ENCODE assay signal across 8 mouse cellular contexts in the genomic region with DNA sequence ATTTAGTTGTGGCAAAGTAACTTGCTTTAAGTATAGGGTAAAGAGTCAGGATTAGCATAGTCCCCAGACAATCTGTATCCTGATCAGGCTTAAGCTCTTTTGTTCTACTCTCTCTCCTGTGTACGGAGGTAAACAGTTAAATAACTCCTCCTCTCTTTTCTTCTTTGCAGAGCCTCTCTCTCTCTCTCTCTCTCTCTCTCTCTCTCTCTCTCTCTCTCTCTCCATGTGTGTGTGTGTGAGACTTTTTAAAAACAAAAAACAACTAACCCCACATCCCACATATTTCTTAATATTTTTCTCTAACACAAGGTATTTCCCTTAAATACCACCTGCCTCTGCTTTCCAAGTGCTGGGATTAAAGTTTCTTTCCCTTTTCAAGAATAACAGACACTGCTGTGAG. TPM values are rescaled to one million over a fixed set of nuclear protein-coding genes. Genes with fewer than 3 reads are reported as not detected.
DNase-seq lines count a peak whose midpoint lies in the region; ATAC-seq and TF ChIP-seq lines count a peak whose summit lies in the region.

No protein-coding gene starts in this region.

- peaks cover 22% of the 10 kb centered on the region for H3K4me1 ChIP-seq in liver, embryonic 11.5 days (replicated peaks; ENCODE audit: control insufficient read depth, insufficient read depth, low read length)
- H3K4me1 ChIP-seq in embryonic facial prominence, embryonic 12.5 days: peaks cover 11% of the 10 kb centered on the region
- no peaks in the 10 kb centered on the region for H3K4me1 ChIP-seq in intestine, postnatal 0 days (replicated peaks; ENCODE audit: control insufficient read depth, insufficient read depth, low read length)
- H3K4me1 ChIP-seq in neural tube, embryonic 14.5 days (ENCODE audit: control insufficient read depth, insufficient read depth, low read length): peaks cover 16% of the 10 kb centered on the region

- H3K4me2 ChIP-seq in liver, embryonic 11.5 days: peak overlapping the region; percentile 68
- H3K4me2 ChIP-seq in embryonic facial prominence, embryonic 12.5 days (replicated peaks): peak overlapping the region; percentile 76
- H3K4me2 ChIP-seq in intestine, postnatal 0 days (replicated peaks; ENCODE audit: low read depth): peak overlapping the region; percentile 77
- H3K4me2 ChIP-seq in neural tube, embryonic 14.5 days (ENCODE audit: low read depth, low read length): peak overlapping the region; percentile 82

- H3K4me3 ChIP-seq in liver, embryonic 11.5 days (ENCODE audit: low read depth, low read length): peak overlapping the region; percentile 89
- peak overlapping the region; percentile 91 for H3K4me3 ChIP-seq in embryonic facial prominence, embryonic 12.5 days
- peak overlapping the region; percentile 97 for H3K4me3 ChIP-seq in intestine, postnatal 0 days (ENCODE audit: low read depth, low read length)
- H3K4me3 ChIP-seq in neural tube, embryonic 14.5 days (ENCODE audit: low read depth, low read length): peak overlapping the region; percentile 90

- ATAC-seq in liver, embryonic 11.5 days (replicated peaks; ENCODE audit: low FRiP score): no peak
- ATAC-seq in embryonic facial prominence, embryonic 12.5 days (ENCODE audit: insufficient number of reproducible peaks, insufficient read depth, low FRiP score, low TSS enrichment): no peak
- ATAC-seq in intestine, postnatal 0 days: no peak
- no peak for ATAC-seq in neural tube, embryonic 14.5 days (ENCODE audit: low read depth)

- H3K9ac ChIP-seq in liver, embryonic 11.5 days (ENCODE audit: low read depth, low read length): peak overlapping the region; percentile 91
- H3K9ac ChIP-seq in embryonic facial prominence, embryonic 12.5 days: peak overlapping the region; percentile 88
- H3K9ac ChIP-seq in intestine, postnatal 0 days (ENCODE audit: low read depth, low read length): peak overlapping the region; percentile 95; the same call in 1 of the 2 replicates
- peak overlapping the region; percentile 92 for H3K9ac ChIP-seq in neural tube, embryonic 14.5 days (replicated peaks; ENCODE audit: low read depth, low read length)

- TF ChIP-seq CTCF in intestine, postnatal 0 days (IDR thresholded peaks at IDR 0.05; ENCODE audit: low read depth): no peak

- 27% methylated on average over 1 of the region's 1 CpGs for WGBS in liver, embryonic 11.5 days
- 32% methylated on average over 1 of the region's 1 CpGs for WGBS in embryonic facial prominence, embryonic 12.5 days
- WGBS in intestine, postnatal 0 days: 4% methylated on average over 1 of the region's 1 CpGs
- 9% methylated on average over 1 of the region's 1 CpGs for WGBS in neural tube, embryonic 14.5 days

- H3K27me3 ChIP-seq in liver, embryonic 11.5 days (replicated peaks; ENCODE audit: control insufficient read depth, insufficient read depth, low read length): no peaks in the 10 kb centered on the region
- no peaks in the 10 kb centered on the region for H3K27me3 ChIP-seq in embryonic facial prominence, embryonic 12.5 days
- no peaks in the 10 kb centered on the region for H3K27me3 ChIP-seq in intestine, postnatal 0 days (replicated peaks; ENCODE audit: control insufficient read depth, insufficient read depth, low read length)
- no peaks in the 10 kb centered on the region for H3K27me3 ChIP-seq in neural tube, embryonic 14.5 days (ENCODE audit: control insufficient read depth, insufficient read depth, low read length)

- no peak for DNase-seq in liver, embryonic 11.5 days (ENCODE audit: low spot score)
- no peak for DNase-seq in liver
- DNase-seq in right cerebral cortex, adult 18-20 months: no peak
- no peak for DNase-seq in right cerebral cortex, adult 2 months (ENCODE audit: low spot score in 2 of 2)
- no peak for DNase-seq in kidney, adult 8-10 months

- peak overlapping the region; percentile 86 for H3K27ac ChIP-seq in liver, embryonic 11.5 days (ENCODE audit: low read depth, low read length)
- no peak overlapping the region for H3K27ac ChIP-seq in embryonic facial prominence, embryonic 12.5 days
- no peak overlapping the region for H3K27ac ChIP-seq in intestine, postnatal 0 days (ENCODE audit: low read depth, low read length)
- no peak overlapping the region for H3K27ac ChIP-seq in neural tube, embryonic 14.5 days (ENCODE audit: low read depth, low read length)

- no peaks in the 10 kb centered on the region for H3K36me3 ChIP-seq in liver, embryonic 11.5 days (ENCODE audit: control insufficient read depth, insufficient read depth, low read length)
- peaks cover 8% of the 10 kb centered on the region; the same call in 1 of the 2 replicates for H3K36me3 ChIP-seq in embryonic facial prominence, embryonic 12.5 days
- no peaks in the 10 kb centered on the region for H3K36me3 ChIP-seq in intestine, postnatal 0 days (ENCODE audit: control insufficient read depth, insufficient read depth)
- H3K36me3 ChIP-seq in neural tube, embryonic 14.5 days (ENCODE audit: control insufficient read depth, insufficient read depth, low read length): no peaks in the 10 kb centered on the region

- no peaks in the 10 kb centered on the region for H3K9me3 ChIP-seq in liver, embryonic 11.5 days (ENCODE audit: control insufficient read depth, low read length)
- H3K9me3 ChIP-seq in embryonic facial prominence, embryonic 12.5 days: no peaks in the 10 kb centered on the region
- no peaks in the 10 kb centered on the region for H3K9me3 ChIP-seq in intestine, postnatal 0 days (ENCODE audit: control insufficient read depth)
- H3K9me3 ChIP-seq in neural tube, embryonic 14.5 days (ENCODE audit: control insufficient read depth, low read length): no peaks in the 10 kb centered on the region

RNA-seq across cellular contexts. Expression of a gene that starts 1.2 kb away (rescaled TPM):
- 46.9 and 48.8 TPM in 2 replicates for polyA plus RNA-seq in liver, embryonic 11.5 days (2014; fragmentation: Nextera tagmentation; extraction: Ambion mirVana)
- polyA plus RNA-seq in embryonic facial prominence, embryonic 12.5 days (2016; fragmentation: Nextera tagmentation; extraction: Ambion mirVana): 32.2 and 33.9 TPM in 2 replicates
- polyA plus RNA-seq in intestine, postnatal 0 days (2015; fragmentation: Nextera tagmentation; extraction: Ambion mirVana): 12.4 and 12.7 TPM in 2 replicates
- polyA plus RNA-seq in neural tube, embryonic 14.5 days (2014; fragmentation: Nextera tagmentation; extraction: Ambion mirVana): 34.5 and 39.8 TPM in 2 replicates

RNA-seq across cellular contexts. Expression of a gene that starts 16.5 kb away (rescaled TPM):
- polyA plus RNA-seq in liver, embryonic 11.5 days (2014; fragmentation: Nextera tagmentation; extraction: Ambion mirVana): 21.4 and 23.4 TPM in 2 replicates
- polyA plus RNA-seq in embryonic facial prominence, embryonic 12.5 days (2016; fragmentation: Nextera tagmentation; extraction: Ambion mirVana): 9.9 and 11.2 TPM in 2 replicates
- 11.7 and 12.9 TPM in 2 replicates for polyA plus RNA-seq in intestine, postnatal 0 days (2015; fragmentation: Nextera tagmentation; extraction: Ambion mirVana)
- 13.1 and 13.3 TPM in 2 replicates for polyA plus RNA-seq in neural tube, embryonic 14.5 days (2014; fragmentation: Nextera tagmentation; extraction: Ambion mirVana)
